Mouse (Mus musculus) adrenal gland (tissue): ENCODE measurements around the gene Psg29.

Source experiments
- intact Hi-C: fragments of 180-260 bp; cut with DNase I; formaldehyde crosslinking; loops from one replicate; pipeline ENCODE4 v1.15.1; 2025
- long read RNA-seq, 2 experiments: library from polyadenylated mRNA; unstranded; transcript quantifications; one replicate each; pipeline ENCODE4 v2.0.0; 2020; ENCODE audit warnings: borderline replicate concordance in 1 of 2; ENCODE audit not compliant: insufficient replicate concordance in 1 of 2

Psg29 gene
- long read RNA-seq, experiment 1 = 0 reads
- long read RNA-seq, experiment 2 = 0 reads

DNA sequence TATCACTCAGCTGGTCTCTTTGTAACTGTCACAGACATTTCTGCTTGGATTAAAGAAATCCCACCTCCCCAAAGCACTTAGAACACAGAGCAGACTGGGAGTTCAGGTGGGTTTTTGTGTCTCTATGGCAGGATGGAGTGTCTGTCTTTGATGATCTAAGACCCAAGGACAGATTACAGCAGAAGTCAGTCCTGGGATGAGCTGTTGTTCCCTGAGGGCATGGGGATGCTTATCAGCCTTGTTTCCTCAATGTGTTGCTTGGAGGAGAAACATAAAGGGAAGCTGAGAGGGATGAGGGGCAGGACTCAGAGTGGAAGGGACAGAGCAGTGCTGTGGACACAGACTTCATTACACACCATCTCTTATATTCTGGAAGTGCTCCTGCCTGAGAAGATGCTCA lies at the start of gene Psg29:
Gene Psg29 (plus strand): TSS at position 301 of the 400 bp plus-strand sequence.
- intact Hi-C loops = no loop called here

DNA sequence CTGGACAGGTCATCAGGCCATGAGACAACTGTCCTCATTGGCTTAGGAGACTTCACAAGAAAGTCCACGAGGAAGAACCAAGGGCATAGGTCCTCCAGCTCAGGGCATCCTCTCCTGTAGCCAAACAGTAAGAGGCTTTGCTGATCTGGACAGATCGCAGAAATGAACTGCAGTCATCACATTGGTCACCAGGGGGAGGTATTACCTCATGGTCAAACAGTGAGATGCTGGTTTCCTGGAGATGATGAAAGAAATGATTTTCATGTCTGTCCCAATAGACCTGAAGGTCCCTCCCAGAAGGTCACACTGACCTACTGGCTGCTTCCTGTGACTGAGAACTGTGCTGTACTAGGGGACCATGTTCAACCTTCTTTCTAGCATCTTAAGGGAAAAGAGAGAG lies 47.6 kb upstream of the Psg29 start:
- intact Hi-C loops = loop anchor here (5.0 kb wide), 1 partner anchor 57 kb away; no protein-coding TSS in a partner anchor

DNA sequence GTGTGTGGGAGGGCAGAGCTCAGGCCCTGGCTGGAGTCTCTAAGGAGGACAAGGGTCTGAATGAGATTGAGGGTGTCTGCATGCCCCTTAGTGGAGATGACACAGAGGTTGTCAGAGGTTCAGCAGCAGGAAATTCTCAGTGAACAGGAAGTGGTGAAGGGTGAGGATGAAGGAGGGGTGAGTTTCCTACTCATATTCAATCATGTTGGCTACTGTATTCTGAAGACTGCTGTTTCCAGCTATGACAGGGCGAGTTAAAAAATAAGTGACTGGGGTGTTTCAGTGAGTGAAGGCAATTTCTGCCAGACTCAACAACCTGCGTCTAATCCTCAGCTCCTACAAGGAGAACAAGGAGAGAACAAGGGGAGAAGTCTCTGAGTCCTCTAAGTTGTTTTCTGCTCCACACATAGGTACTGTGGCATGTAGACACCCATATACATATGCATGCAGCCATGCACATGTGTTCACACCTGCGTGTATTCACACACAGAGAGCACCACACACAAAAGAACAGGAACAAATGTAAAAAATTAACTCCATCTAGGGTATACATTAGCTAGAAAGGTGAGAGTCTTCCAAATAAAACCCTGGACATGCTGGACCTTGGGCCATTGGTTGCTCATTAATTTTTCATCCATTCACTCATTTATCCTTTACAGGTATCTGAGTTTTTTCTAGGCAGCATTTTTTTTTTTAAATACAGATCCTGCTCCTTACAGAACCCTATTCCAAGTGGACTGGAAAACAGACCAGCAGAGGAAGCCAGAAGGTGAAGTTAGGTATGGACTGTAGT lies 46.2 kb upstream of the Psg29 start:
- intact Hi-C loops = loop anchor here (5.0 kb wide), 1 partner anchor 55 kb away; no protein-coding TSS in a partner anchor

DNA sequence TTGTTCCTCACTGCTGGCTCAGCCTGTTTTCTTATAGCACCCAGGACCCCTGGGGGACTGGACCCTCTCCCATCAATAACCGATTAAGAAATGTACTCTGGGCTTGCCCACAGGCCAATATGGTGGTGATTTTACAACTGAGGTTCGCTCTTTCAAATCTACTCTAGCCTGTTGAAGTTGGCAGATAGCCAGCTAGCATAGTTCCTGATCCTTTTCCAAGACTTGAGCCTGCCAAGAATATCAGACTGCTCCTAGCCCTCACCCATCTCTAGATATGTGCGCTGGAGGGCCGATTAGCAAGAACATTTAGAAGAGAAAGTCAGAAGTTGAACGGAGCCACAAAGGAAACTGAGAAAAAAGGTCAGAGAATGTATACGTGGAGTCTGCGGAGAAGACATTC lies 44.3 kb upstream of the Psg29 start:
- intact Hi-C loops = loop anchor here (5.0 kb wide), 1 partner anchor 53 kb away; no protein-coding TSS in a partner anchor

DNA sequence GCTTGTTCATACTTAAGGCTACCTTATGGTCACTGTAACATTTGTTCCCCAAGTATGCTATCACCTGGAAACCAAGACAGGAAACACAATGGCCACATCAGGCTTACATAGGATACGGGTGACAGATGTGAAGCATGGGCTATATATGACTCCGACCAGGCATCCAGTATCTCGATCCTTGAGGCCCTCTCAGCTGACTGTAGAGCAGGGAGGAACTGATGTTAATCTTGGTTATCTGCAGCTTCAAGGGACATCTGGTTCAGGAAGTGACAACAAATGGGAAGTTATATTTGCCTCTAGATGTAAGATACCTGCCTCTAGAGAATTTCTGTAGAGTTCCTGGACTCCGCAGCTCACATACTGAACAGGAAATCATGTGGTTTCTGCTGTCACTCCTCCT lies 31.4 kb upstream of the Psg29 start:
- intact Hi-C loops = no loop called here

DNA sequence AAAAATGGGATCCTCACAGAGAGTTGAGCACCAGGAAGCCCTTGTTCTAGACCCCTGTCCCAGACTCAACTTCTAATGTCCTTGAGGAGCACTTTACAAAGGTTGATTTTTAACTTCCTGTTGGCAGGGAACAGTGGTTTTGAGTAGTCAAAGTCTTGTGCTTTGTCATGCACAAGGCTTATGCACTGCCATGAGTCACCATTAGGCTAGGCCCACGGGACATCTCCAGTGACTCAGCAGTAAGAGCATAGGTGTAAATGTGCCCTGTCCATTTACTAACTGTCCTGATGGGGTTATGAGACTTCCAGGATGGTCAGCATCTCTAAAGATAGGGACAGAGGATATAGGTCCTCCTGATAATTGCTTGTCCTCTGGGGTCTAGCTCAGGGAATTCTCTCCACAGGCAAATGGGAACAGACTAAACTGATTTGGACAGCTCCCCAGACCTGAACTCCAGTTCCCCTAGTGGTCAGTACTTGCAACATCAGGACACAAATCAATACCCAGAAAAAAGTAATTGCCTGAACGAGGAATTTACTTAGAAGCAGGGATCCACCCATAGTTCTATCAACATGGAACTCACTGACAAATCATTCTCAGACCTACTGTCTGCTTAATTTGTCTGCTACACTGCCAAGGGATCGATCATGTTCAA lies 2.4 kb downstream of the Psg29 start:
- intact Hi-C loops = no loop called here
